Mouse (Mus musculus) cerebellum, postnatal 36 days (tissue): ENCODE measurements around the gene Kif1c.
A peak's percentile ranks its signal among the peaks of the same experiment; 100 is the strongest.

ENCODE experiments used
- DNase-seq, 2 experiments: peaks; one replicate each; pipeline ENCODE4 v3.0.0; 2021 to 2022; ENCODE audit warnings: mixed read lengths in 2 of 2

Gene Kif1c

DNA sequence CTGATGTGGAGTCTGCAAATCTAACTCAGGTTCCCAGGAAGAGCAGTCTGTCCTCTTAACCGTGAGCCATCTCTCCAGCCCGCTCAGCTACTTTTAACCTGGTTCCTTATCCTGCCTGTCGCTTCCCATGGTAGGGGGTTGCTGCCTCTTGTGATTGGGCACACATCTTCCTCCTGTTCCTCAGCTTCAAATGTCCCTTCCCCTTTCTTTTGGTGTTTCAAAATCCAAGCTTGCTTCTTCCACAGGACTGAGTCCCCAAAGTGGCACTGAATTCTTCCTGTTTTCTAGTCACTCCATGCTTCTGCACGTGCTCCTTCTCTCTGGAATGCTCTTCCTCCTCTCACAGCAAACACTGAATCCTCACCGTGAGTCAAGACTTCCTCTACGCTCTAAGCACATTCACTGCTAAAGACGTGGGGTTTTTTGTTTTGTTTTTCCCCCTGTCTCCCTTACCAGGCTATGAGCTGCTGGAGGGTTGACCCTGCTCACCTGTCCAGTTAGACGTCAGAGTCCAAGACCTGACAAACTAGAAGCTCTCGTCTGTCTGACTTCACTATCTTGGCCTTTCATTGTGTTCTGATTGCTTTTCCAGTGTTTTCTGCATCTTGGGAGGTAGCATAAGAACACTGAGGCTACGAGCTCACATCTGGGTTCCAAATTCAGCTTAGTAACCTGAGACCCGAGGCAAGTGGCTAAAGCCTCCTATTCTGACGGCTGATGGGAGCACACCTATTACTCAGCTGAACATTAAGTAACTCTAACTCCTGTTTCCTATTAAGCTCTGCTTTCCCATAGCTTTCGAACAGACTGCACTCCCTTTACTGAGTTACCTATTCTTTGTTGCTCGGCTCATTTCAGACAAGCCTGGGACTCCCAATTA, 32.8 kb upstream of the Kif1c start:
- DNase-seq = no peak

DNA sequence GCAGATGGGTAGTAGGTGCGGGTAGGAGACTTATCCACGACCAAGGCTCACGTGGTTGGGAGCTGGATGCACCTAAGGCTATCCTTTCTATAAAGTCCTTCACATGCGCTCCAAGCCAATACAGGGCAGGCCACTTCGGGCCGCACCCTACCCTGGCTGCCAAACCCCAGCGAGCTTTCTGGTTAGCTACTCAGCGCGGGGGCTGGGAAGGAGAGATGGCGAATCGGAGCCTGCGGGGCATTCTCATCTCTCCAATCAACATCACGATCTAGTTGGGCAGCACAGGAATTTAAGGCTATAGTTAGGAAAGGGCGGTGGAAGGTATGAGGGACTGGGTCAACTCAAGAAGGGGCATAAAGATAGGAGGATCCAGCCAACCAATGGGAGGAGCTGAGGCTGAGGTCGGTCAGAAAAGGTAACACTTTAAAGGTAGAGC, 32.0 kb upstream of the Kif1c start:
- peak in 1 of 2 experiments; percentile 79 for DNase-seq

DNA sequence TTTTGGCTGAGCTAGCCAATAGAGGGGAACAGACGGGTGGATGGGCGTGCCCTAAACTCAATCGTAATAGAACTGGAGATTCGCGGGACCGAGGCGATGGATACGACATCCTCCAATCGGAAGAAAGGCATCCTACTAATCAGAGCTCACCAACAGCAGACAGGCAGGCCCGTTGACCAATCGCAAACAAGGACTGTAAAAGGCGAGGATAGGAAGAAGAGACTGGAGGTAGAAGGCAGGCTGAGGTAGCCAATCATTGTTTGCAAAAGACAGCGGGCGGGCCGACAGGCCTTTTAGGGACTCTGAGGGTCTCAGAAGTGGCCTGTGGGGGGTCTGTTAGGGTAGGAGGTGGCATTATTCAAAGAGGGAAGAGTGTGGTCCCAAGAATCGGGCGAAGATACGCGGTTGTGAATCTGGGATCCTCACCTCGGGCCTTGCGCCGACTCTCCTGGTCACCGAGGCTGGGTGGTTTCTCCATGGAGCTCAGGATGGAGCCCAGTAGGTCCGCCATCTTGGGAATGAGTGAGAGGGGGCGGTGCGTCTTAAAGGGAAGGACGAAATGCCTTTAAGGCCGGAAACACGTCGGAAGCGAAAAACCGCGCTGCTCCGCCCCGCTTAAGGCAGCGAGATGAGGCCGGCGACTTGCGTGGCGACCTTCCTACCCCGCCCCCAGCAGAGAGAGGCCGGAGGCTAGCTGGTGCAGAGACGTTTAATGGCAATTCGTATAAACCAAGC, 31.4 kb upstream of the Kif1c start, which contains the start of gene Spag7:
TSS of gene Spag7 (minus strand) at position 646 of the 735 bp plus-strand sequence.
- peak; percentile 95 to 98 for DNase-seq

DNA sequence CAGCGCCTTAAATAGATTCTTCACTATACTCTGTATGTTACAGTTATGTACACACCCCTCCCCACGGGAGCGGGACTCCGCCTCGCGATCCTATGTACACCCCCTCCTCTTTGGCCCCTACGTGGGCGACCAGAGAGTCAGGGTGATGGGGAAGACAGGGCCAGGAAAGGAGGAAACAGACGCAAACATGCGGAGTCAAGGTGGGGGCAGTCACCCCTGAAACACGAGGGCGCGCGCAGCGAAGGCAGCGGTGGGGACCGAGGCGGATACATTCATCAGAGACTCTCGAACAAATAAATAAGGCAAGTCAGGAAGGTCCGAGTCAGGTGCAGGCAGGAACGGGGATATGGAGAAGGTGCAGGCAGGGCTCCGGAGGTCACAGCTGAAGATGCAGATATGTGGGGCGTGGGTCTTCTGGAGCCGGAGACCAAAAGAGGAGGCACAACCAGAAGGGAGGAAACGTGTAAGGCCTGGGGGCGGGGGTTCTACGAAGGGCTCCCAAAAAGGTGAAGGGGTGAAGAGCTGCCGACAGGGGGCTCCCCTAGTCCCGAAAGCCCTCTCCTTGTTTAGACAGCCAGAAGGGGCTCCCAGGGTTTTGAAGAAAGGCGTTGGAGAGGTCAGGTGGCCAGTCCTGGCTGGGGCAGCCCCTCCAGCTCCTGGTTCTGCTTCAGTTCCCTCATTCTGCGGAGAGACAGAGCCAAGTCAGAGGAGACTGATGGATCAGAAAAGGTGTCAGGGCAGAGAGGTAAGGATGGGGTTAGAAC, 30.6 kb upstream of the Kif1c start:
- peak; percentile 68 to 75 for DNase-seq

- DNase-seq = peak in 1 of 2 experiments; percentile 26
Measured at GRCm38 (mm10) chr11:70670483-70670882, 29.9 kb upstream of the Kif1c start.

DNA sequence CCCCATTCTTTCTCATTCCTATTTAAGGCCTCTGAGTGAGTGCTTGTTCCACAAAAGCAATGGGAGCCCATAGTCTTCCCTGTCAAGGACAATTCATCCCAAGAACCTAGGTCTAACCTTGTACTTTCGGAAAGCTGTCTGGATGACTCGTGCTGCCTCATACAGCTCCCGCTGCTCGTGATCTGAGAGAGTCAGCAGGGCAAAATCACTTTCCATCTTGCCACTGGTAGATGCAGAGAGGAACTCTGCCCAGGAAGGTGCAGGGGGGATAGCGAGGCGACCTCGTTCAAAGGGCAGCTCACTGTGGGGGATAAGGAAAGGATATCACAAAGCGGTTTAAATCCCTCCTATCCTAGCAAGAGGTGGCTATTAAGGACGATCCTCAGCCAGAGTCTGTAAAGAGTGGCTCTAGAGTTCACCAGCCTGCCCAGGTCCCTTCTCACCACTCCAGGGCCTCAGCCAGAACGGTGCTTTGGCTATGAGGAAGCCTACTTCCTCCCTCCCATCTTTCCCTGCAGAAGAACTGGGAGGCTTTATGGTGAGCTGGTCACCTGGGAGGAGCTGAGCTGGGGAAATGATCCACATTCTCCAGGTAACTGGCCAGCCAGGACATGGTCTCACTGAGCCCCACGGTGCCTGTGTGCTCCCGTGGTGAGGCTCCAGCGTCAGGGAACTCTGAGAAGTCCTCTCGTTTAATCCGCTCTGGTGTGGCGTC, 28.9 kb upstream of the Kif1c start:
- no peak for DNase-seq

GRCm38 (mm10) chr11:70674014-70674413, 26.3 kb upstream of the Kif1c start:
- DNase-seq = no peak

DNA sequence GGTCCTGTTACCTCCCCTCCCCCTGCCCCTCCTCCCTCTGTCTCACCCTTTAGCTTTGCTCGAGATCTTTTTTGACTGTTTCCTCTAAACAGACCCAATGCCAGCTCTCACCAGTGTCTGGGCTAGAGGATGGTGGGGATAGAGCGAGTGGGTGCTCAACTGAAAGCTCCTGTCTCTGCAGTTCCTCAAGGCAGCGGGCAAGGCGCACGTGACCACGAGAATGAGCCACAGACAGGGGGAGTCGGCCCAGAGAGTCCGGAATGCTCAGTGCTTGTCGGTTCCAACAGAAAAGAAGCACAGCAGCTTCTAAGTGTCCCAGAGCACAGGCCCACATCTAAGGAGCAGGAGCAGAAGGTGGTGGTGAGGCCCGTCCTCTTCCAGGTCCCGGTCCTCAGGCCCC, 25.8 kb upstream of the Kif1c start:
- DNase-seq = no peak

DNA sequence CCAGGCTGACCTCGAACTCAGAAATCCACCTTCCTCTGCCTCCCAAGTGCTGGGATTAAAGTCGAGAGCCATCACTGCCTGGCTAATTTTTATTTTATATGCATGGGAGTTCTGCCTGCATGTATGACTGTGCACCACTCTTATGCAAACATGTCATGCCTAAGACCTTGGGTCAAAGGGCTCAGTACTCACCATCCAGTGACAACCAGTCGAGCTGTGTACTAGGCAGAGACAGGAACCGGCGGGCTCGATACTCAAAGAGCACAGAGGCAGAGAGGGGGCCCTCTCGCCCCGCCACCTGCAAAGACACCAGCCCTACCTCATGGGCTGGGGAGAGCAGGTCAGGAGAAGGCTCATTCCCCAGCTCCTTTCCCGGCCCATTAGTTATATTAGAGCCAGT, 22.3 kb upstream of the Kif1c start:
- DNase-seq = no peak

- DNase-seq = no peak
Measured at GRCm38 (mm10) chr11:70678576-70678975, 21.8 kb upstream of the Kif1c start.

DNA sequence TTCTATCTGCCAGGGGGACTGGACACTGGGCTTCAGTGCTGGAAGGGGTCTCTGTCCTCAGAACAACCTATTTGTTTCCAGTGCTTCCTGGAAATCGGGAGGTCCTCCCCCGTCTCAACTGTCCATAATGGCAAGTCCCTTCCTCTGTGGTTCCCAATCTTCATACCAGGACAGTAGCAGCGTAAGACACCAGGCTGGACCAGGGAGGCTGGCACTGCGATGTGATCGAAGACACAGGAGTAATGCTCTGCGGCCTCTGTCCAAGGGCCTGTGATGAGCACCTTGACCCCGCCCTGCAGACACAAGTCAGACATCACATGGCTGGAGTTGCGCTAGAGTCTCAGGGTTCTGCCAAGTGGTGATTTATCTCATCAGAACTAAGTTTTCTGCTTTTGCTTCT, 21.0 kb upstream of the Kif1c start:
- DNase-seq = no peak

GRCm38 (mm10) chr11:70679894-70680293, 20.5 kb upstream of the Kif1c start:
- DNase-seq = no peak

GRCm38 (mm10) chr11:70681170-70681569, 19.2 kb upstream of the Kif1c start:
- DNase-seq = no peak

GRCm38 (mm10) chr11:70681897-70682581, 18.3 kb upstream of the Kif1c start:
- DNase-seq = no peak

DNA sequence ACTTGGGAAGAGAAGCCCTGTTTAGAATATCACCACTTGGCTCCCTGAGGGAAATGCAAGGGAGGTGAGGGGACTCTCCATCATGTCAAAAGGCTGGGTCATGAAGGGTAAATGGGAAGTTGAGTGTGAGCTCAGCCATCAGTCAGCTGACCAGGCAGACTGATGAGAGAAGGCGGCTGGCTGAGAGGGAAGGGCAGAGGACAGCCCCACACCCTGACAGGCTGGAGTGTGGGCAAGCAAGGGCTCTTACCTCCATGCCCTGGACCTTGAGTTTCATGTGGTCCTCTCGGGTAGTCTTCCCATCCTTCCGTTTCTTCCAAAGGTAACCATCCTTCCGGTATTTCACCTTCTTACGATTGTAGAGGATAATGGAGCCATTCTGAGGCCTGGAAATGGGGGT, 16.7 kb upstream of the Kif1c start:
- no peak for DNase-seq

DNA sequence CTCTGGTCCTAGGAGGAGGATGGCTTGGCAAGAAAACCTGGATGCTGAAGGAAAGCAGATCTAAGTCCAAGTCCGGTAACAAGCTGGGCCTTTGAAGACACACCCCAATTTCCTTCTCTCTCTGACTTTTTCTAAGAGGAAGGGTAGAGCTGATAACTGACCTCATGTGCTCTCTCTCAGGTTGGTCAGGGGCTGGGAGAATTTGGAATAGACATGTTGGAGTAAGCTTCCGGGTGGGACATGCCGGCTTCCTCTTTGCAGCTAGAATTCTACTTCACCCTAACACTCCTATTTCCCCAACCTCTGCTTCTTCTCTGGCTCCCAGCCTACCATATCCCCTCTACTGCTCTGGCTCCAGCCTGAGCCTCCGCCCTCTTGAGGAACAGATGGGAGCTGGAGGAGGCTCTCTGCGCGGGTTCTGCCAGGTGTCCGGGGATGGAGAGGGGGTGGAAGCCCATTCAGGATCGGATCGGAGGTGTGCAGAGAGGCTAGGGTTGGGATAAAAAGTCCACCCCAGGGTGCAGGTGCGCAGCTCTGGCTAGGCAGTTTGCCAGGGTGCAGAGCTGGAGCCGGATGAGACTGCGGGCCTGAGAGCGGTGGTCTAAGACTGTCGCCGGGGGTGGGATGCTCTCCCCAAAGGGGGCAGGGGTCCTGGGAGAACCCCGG, 13.3 kb upstream of the Kif1c start:
- peak; percentile 61 to 66 for DNase-seq

DNA sequence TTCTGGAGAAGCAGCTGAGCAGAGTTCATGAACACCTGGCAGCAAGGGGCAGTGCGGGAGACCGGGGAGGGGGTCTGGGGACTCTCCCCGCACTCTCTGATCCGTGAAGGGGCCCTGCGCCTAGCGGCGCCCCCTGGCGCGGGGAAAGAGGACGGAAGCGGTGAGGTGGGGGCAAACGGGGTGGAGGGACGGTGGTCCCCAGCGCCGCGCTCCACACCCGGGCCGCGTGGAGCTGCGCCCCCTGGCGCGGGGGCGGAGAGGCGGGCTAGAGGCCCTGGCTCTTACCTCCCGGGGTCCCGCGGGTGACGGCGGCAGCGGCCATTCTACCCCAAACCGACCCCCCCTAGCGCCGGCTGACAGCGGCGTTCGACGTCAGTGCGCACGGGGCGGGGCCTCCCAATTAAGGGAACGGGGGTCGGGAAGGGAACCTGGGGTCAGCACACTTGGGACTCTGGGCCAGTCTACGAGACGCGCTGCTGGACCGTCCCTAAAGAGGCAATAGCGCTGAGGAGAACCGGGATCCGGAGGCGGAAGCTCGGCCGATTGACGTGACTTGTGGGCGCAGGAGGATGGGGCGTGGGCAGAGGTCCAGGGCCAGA, 12.6 kb upstream of the Kif1c start, which contains the start of gene Camta2:
TSS of gene Camta2 (minus strand) at position 505 of the 599 bp plus-strand sequence.
- peak; percentile 87 to 90 for DNase-seq

- no peak for DNase-seq
Measured at GRCm38 (mm10) chr11:70688372-70688771, 12.0 kb upstream of the Kif1c start.

DNA sequence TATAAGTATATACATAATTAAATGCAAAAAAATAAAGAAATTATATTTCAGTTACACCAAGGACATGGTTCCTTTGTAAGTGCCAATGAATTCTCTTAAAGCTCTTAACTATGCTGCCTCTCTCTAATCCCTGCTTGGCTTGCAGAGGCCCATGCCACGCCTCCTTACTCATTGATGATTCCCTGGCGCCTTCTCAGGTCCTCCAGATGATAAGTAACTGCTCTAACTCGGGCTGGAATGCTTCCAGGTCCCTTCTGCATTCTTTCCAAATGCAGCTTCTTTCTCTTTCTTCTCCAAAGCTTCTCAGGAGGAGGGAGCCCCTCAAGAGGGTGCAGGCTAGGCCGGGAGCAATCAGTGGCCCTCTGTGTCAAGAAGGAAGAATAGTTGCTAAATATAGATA, 10.8 kb upstream of the Kif1c start:
- no peak for DNase-seq

DNA sequence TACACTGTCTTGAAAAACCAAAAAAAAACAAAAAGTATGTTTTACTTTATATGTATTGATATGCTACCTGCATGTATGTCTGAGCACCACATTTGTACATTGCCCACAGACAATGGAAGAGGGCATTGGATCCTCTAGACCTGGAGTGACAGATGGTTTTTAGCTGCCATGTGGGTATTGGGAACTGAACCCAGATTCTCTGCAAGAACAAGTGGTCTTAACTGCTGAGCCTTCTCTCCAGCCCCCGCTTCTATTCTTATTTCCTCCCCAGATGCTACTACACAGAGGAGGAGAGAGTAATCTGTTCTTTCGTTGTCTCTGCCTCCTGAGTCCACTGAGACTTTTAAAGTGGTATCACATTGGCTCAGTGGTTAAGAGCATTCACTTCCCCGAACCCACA, 6.8 kb upstream of the Kif1c start:
- DNase-seq = no peak

DNA sequence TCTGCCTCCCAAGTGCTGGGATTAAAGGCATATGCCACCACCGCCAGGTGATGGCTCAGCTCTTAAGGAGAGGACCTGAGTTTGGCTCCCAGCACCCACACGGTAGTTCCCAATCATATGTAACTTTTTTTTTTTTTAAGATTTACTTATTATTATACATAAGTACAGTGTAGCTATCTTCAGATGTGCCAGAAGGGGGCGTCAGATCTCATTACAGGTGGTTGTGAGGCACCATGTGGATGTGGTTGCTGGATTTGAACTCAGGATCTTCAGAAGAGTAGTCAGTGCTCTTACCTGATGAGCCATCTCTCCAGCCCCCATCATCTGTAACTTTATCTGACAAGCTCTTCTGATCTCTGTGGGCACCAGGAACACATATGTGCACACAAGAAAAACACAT, 3.0 kb upstream of the Kif1c start:
- no peak for DNase-seq
